Mouse (Mus musculus) MEL (cell line): ENCODE measurements around the gene Rsf1. TPM values are rescaled to one million over a fixed set of nuclear protein-coding genes. Genes with fewer than 3 reads are reported as not detected.

Source experiments
- DNase-seq: peaks from one replicate; pipeline ENCODE4 v3.0.0; 2011; ENCODE audit warnings: low read depth, low spot score
- H3K27ac ChIP-seq: 2 replicates; pipeline ENCODE4 v1.5.1; 2012; ENCODE audit warnings: low read depth, mild to moderate bottlenecking, control low read depth, low read length, moderate library complexity; ENCODE audit not compliant: control insufficient read depth
- H3K27me3 ChIP-seq, 2 experiments: fragments of 150-350 bp in 1 of 2; sonication (generic) in 1 of 2; 2 replicates each; pipeline ENCODE4 v1.6.1; 2012; ENCODE audit warnings: low read length in 2 of 2, mild to moderate bottlenecking in 2 of 2, improper control_type of control experiment in 1 of 2, moderate library complexity in 1 of 2; ENCODE audit not compliant: insufficient read depth in 2 of 2, control insufficient read depth in 1 of 2
- H3K36me3 ChIP-seq, 2 experiments: 2 replicates each; pipeline ENCODE4 v1.6.1; 2012 to 2014; ENCODE audit warnings: low read length in 2 of 2, improper control_type of control experiment in 1 of 2, inconsistent platforms in 1 of 2, mild to moderate bottlenecking in 1 of 2; ENCODE audit not compliant: insufficient read depth in 2 of 2, control insufficient read depth in 1 of 2
- H3K4me1 ChIP-seq, 2 experiments: fragments of 150-350 bp in 1 of 2; sonication (generic) in 1 of 2; 2 replicates each; pipeline ENCODE4 v1.6.1; 2012; ENCODE audit warnings: low read length in 2 of 2, improper control_type of control experiment in 1 of 2, mild to moderate bottlenecking in 1 of 2; ENCODE audit not compliant: insufficient read depth in 2 of 2, control insufficient read depth in 1 of 2
- H3K4me3 ChIP-seq, 2 experiments: fragments of 150-350 bp in 1 of 2; sonication (generic) in 1 of 2; 2 replicates each; pipeline ENCODE4 v1.5.1; 2012; ENCODE audit warnings: low read depth in 2 of 2, low read length in 2 of 2, mild to moderate bottlenecking in 2 of 2, moderate library complexity in 2 of 2, control low read depth in 1 of 2, improper control_type of control experiment in 1 of 2; ENCODE audit not compliant: control insufficient read depth in 1 of 2, insufficient read depth in 1 of 2
- H3K79me2 ChIP-seq: 2 replicates; pipeline ENCODE4 v1.6.1; 2012; ENCODE audit warnings: mild to moderate bottlenecking, low read length, moderate library complexity; ENCODE audit not compliant: control insufficient read depth, poor library complexity, insufficient read depth
- H3K9ac ChIP-seq: 2 replicates; pipeline ENCODE4 v1.6.1; 2012; ENCODE audit warnings: low read depth, mild to moderate bottlenecking, control low read depth, low read length, moderate library complexity; ENCODE audit not compliant: control insufficient read depth, poor library complexity, severe bottlenecking
- H3K9me3 ChIP-seq: fragments of 150-350 bp; sonication (generic); replicated peaks from 2 replicates; pipeline ENCODE4 v1.6.1; 2012; ENCODE audit warnings: mild to moderate bottlenecking, low read length, improper control_type of control experiment, moderate library complexity; ENCODE audit not compliant: insufficient read depth
- BHLHE40 ChIP-seq: IDR thresholded peaks from 2 replicates; pipeline ENCODE4 v1.6.1; 2012; ENCODE audit warnings: low read depth, mild to moderate bottlenecking, inconsistent platforms, low read length, improper control_type of control experiment, borderline replicate concordance
- CHD1 ChIP-seq: IDR thresholded peaks from 2 replicates; pipeline ENCODE4 v1.6.1; 2012; ENCODE audit warnings: low read depth, mild to moderate bottlenecking, inconsistent platforms, low read length, improper control_type of control experiment
- CHD2 ChIP-seq: IDR thresholded peaks from 2 replicates; pipeline ENCODE4 v1.6.1; 2011; ENCODE audit warnings: low read length, improper control_type of control experiment
- E2F4 ChIP-seq: IDR thresholded peaks from 2 replicates; pipeline ENCODE4 v1.6.1; 2011; ENCODE audit warnings: low read depth, low read length, improper control_type of control experiment, borderline replicate concordance
- ELF1 ChIP-seq: IDR thresholded peaks from 2 replicates; pipeline ENCODE4 v1.6.1; 2014; ENCODE audit warnings: low read depth, mild to moderate bottlenecking, inconsistent platforms, low read length, improper control_type of control experiment, moderate library complexity
- EP300 ChIP-seq, 2 experiments: IDR thresholded peaks; 2 replicates each; pipeline ENCODE4 v1.6.1; 2011; ENCODE audit warnings: improper control_type of control experiment in 2 of 2, low read length in 2 of 2, low read depth in 1 of 2, mild to moderate bottlenecking in 1 of 2
- GABPA ChIP-seq: IDR thresholded peaks from 2 replicates; pipeline ENCODE4 v1.6.1; 2012; ENCODE audit warnings: low read depth, mild to moderate bottlenecking, inconsistent platforms, low read length, improper control_type of control experiment, moderate library complexity
- GATA1 ChIP-seq: IDR thresholded peaks from 2 replicates; pipeline ENCODE4 v1.6.1; 2011; ENCODE audit warnings: low read depth, low read length, improper control_type of control experiment
- HCFC1 ChIP-seq: IDR thresholded peaks from 2 replicates; pipeline ENCODE4 v1.6.1; 2012; ENCODE audit warnings: low read depth, mild to moderate bottlenecking, inconsistent platforms, low read length, improper control_type of control experiment, moderate library complexity
- KAT2A ChIP-seq: conservative IDR thresholded peaks from 2 replicates; pipeline ENCODE4 v1.6.1; 2012; ENCODE audit warnings: low read depth, low read length, improper control_type of control experiment, inconsistent platforms
- MAFK ChIP-seq: IDR thresholded peaks from 2 replicates; pipeline ENCODE4 v1.6.1; 2011; ENCODE audit warnings: low read depth, mild to moderate bottlenecking, low read length, improper control_type of control experiment, borderline replicate concordance
- MAZ ChIP-seq: IDR thresholded peaks from 2 replicates; pipeline ENCODE4 v1.6.1; 2012; ENCODE audit warnings: low read depth, mild to moderate bottlenecking, inconsistent platforms, low read length, improper control_type of control experiment
- MEF2A ChIP-seq: IDR thresholded peaks from 2 replicates; pipeline ENCODE4 v1.6.1; 2014; ENCODE audit warnings: low read depth, mild to moderate bottlenecking, inconsistent platforms, low read length, improper control_type of control experiment; ENCODE audit not compliant: poor library complexity, insufficient replicate concordance, severe bottlenecking; ENCODE audit errors: extremely low read depth
- MXI1 ChIP-seq: IDR thresholded peaks from 2 replicates; pipeline ENCODE4 v1.6.1; 2011; ENCODE audit warnings: mild to moderate bottlenecking, low read depth, low read length, improper control_type of control experiment
- MYC ChIP-seq: IDR thresholded peaks from 2 replicates; pipeline ENCODE4 v1.6.1; 2011; ENCODE audit warnings: low read depth, mild to moderate bottlenecking, low read length, improper control_type of control experiment, moderate library complexity
- NELFE ChIP-seq: IDR thresholded peaks from 2 replicates; pipeline ENCODE4 v1.6.1; 2011; ENCODE audit warnings: low read depth, low read length, improper control_type of control experiment
- POLR2A ChIP-seq, 2 experiments: IDR thresholded peaks; 2 replicates each; pipeline ENCODE4 v1.6.1; 2011 to 2012; ENCODE audit warnings: low read length in 2 of 2, mild to moderate bottlenecking in 2 of 2, control low read depth in 1 of 2, improper control_type of control experiment in 1 of 2, low read depth in 1 of 2, moderate library complexity in 1 of 2; ENCODE audit not compliant: control insufficient read depth in 1 of 2, insufficient read depth in 1 of 2, poor library complexity in 1 of 2
- POLR2AphosphoS2 ChIP-seq: IDR thresholded peaks from 2 replicates; pipeline ENCODE4 v1.6.1; 2011; ENCODE audit warnings: low read length, improper control_type of control experiment
- POLR2AphosphoS5 ChIP-seq: IDR thresholded peaks from 2 replicates; pipeline ENCODE4 v1.6.1; 2012; ENCODE audit warnings: low read depth, borderline replicate concordance, mild to moderate bottlenecking, inconsistent platforms, low read length, moderate library complexity, mixed read lengths
- RAD21 ChIP-seq: IDR thresholded peaks from 2 replicates; pipeline ENCODE4 v1.6.1; 2011; ENCODE audit warnings: mild to moderate bottlenecking, low read depth, low read length, improper control_type of control experiment
- RCOR1 ChIP-seq: IDR thresholded peaks from 2 replicates; pipeline ENCODE4 v1.6.1; 2012; ENCODE audit warnings: low read depth, mild to moderate bottlenecking, inconsistent platforms, low read length, improper control_type of control experiment
- SMC3 ChIP-seq: IDR thresholded peaks from 2 replicates; pipeline ENCODE4 v1.6.1; 2011; ENCODE audit warnings: low read depth, low read length, improper control_type of control experiment
- TCF12 ChIP-seq: IDR thresholded peaks from 2 replicates; pipeline ENCODE4 v1.6.1; 2014; ENCODE audit warnings: low read depth, mild to moderate bottlenecking, inconsistent platforms, low read length, improper control_type of control experiment, moderate library complexity
- ZC3H11A ChIP-seq: IDR thresholded peaks from 2 replicates; pipeline ENCODE4 v1.6.1; 2012; ENCODE audit warnings: low read depth, mild to moderate bottlenecking, inconsistent platforms, low read length, improper control_type of control experiment
- ZKSCAN1 ChIP-seq: IDR thresholded peaks from 2 replicates; pipeline ENCODE4 v1.6.1; 2012; ENCODE audit warnings: low read depth, mild to moderate bottlenecking, inconsistent platforms, low read length, improper control_type of control experiment, moderate library complexity
- ZMIZ1 ChIP-seq: IDR thresholded peaks from 2 replicates; pipeline ENCODE4 v1.6.1; 2012; ENCODE audit warnings: low read depth, mild to moderate bottlenecking, inconsistent platforms, low read length, improper control_type of control experiment, moderate library complexity
- ZNF384 ChIP-seq: IDR thresholded peaks from 2 replicates; pipeline ENCODE4 v1.6.1; 2012; ENCODE audit warnings: low read depth, mild to moderate bottlenecking, inconsistent platforms, low read length, improper control_type of control experiment
- polyA plus RNA-seq, 2 experiments: library from polyadenylated mRNA; stranded (reverse) in 1 of 2; unstranded in 1 of 2; fragments of >175 nt in 1 of 2; fragments of >200 nt in 1 of 2; gene quantifications; 2 replicates each; pipeline versions ENCODE4 v1.2.1 to v1.2.4; 2012; ENCODE audit warnings: low replicate concordance in 2 of 2, low read depth in 1 of 2; ENCODE audit not compliant: insufficient read length in 2 of 2, insufficient read depth in 1 of 2, missing spikeins in 1 of 2
- total RNA-seq: library from RNA; depleted of rRNA; stranded (reverse); fragments of 300-350 nt; gene quantifications from 2 replicates; pipeline ENCODE4 v1.2.3, GENCODE M21; 2012

Gene Rsf1
- total and polyA plus RNA-seq, 3 experiments = 12.7 to 17.4 TPM; not detected in 1

DNA sequence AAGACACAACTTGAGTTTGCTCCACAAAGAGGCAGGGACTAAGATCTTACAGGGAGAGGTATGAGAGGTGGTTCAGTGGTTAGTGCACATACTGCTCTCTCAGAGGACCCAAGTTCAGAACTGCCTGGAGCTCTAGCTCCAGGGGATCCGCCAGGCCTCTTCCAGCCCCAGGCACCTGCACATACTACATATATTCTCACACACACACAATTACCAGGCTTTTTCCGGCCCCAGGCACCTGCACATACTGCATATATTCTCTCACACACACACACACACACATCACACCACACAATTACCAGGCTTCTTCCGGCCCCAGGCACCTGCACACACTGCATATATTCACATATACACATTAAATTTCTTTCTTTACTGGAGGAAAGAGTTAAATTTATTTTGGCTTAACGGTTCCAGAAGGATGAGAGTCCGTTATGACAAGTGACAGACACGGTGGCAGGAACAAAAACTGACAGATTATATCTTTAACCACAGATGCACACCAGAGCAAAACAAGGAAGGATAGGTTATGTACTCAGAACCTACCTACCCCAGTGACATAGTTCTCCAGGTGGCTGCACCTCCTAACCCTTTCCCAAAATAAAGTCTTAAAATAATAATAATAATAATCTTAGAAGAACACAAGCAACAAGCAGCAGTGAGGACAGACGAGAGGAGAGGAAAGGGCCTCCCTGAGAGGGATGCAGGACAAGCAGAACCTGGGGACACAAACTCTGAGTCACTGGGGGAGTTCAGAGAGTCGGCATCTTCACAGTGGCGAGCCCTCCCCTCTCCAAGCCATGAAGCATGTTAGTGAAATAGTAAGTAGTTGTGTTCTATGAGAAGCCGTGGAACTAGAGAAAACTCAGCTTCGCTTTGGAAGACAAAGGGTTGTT lies 144.2 kb downstream of the Rsf1 start (continued):
- TF ChIP-seq E2F4 (no peak), MAFK (no peak), KAT2A (no peak), MAZ (no peak), SMC3 (no peak), MXI1 (no peak), HCFC1 (no peak)

DNA sequence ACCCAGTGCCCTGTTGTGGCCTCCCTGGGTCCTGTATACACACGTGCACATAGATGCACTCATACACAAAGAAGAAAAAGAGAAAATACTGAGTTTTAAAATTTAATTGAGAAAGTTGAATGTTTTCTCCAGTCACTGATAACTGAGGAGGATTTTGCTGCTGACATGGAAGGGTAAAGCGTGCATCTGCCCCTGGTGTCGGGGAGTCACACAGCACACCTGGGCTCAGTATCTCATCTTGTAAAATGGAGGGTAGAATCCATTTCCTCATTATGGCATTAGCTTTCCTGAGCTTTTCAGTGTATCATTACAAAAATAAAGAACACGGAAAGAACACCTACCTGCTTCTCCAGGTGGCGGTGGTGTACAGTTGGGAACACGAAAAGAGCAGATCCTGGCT lies 145.7 kb downstream of the Rsf1 start:
- Histone ChIP-seq H3K27ac (no peak overlapping the region), H3K79me2 (no peaks in the 10 kb centered on the region), H3K27me3 (no peaks in the 10 kb centered on the region), H3K9me3 (no peaks in the 10 kb centered on the region), H3K4me3 (no peak overlapping the region), H3K36me3 (no peaks in the 10 kb centered on the region), H3K9ac (no peak overlapping the region), H3K4me1 (peaks cover 0 to 7% of the 10 kb centered on the region in 2 experiments; a peak in 3 of 4 replicates)
- TF ChIP-seq TCF12 = no peak
- TF ChIP-seq RAD21 = no peak
- no peak for TF ChIP-seq ZKSCAN1
- TF ChIP-seq EP300 (IDR thresholded peaks at IDR 0.05; ENCODE audit: low read depth in 1 of 2, low read length in 2 of 2) = no peak
- no peak for DNase-seq

DNA sequence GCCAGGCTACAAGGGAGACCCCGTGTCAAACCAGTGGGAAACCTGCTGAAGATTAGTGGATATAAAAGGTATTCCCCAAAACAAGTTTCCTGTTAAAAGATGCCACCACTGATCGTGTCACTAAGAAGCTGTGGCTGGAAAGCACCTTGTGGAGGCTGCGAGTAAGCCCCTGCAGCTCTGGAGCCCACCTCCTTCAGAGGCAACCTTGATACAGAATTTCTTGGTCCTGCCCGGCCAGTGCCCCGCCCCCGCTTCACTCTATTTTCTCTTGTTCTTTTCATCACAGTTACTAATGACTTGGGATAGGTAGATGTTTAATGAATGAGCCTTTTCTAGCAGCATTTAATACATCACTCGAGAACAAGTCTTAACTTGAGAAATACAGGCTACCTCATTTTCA lies 146.4 kb downstream of the Rsf1 start:
- no peaks in the 10 kb centered on the region for H3K27me3 ChIP-seq
- no peak overlapping the region for H3K9ac ChIP-seq
- no peaks in the 10 kb centered on the region for H3K79me2 ChIP-seq
- H3K4me1 ChIP-seq = peaks cover 0 to 7% of the 10 kb centered on the region in 2 experiments; a peak in 3 of 4 replicates
- TF ChIP-seq ZC3H11A (no peak), GABPA (no peak), ZMIZ1 (no peak), ZNF384 (no peak), MAFK (no peak), POLR2AphosphoS2 (no peak), MYC (no peak), ELF1 (no peak), CHD1 (no peak), NELFE (no peak), POLR2A (IDR thresholded peaks at IDR 0.05; ENCODE audit: control insufficient read depth in 1 of 2, insufficient read depth in 1 of 2, low read depth in 1 of 2, low read length in 2 of 2, poor library complexity in 1 of 2) (no peak), RCOR1 (no peak), CHD2 (no peak), GATA1 (no peak), POLR2AphosphoS5 (no peak), MEF2A (no peak), E2F4 (no peak), BHLHE40 (no peak)
- H3K9me3 ChIP-seq = no peaks in the 10 kb centered on the region
- DNase-seq = no peak
- H3K4me3 ChIP-seq = no peak overlapping the region
- H3K27ac ChIP-seq = no peak overlapping the region
- H3K36me3 ChIP-seq = no peaks in the 10 kb centered on the region
